Mouse (Mus musculus) stomach, postnatal 0 days (tissue): ENCODE measurements at regions not wholly inside any gene's neighbourhood (a gene's known extent, or its start where the extent isn't known, plus 50 kb on each side); places are given as distances from the start of the nearest gene placed in this dataset.

Source experiments
- CTCF ChIP-seq: IDR thresholded peaks from 2 replicates; pipeline ENCODE4 v1.5.1; 2016; ENCODE audit warnings: antibody characterized with exemption, low read depth, mild to moderate bottlenecking, moderate library complexity
- EP300 ChIP-seq: optimal IDR thresholded peaks from 2 replicates; pipeline ENCODE3; 2016; ENCODE audit warnings: antibody characterized with exemption

GRCm38 (mm10) chr16:79816913-79817312 is 726.0 kb upstream of the Tmprss15 start:
- TF ChIP-seq CTCF (no peak), EP300 (no peak)
